Mouse (Mus musculus): ENCODE measurements around the gene Actl6a. TPM values are rescaled to one million over a fixed set of nuclear protein-coding genes. Genes with fewer than 3 reads are reported as not detected.

The Actl6a gene
- polyA plus RNA-seq, 1 experiment, result 24.2 TPM

- Histone ChIP-seq H3K27me3 (ENCODE audit: control insufficient read depth, insufficient read depth, low read length) (no peaks in the 10 kb centered on the region), H3K4me1 (ENCODE audit: control insufficient read depth, insufficient read depth, low read length) (no peaks in the 10 kb centered on the region), H3K4me3 (replicated peaks; ENCODE audit: insufficient read depth, low read depth, low read length) (no peak overlapping the region), H3K27ac (ENCODE audit: insufficient read depth, low read length) (no peak overlapping the region)
- TF ChIP-seq CTCF (IDR thresholded peaks at IDR 0.05; ENCODE audit: borderline replicate concordance, insufficient read depth, low read depth, low read length) (no peak), POLR2A (IDR thresholded peaks at IDR 0.05; ENCODE audit: borderline replicate concordance, insufficient read depth, low read length) (no peak)
- DNase-seq, result no peak
- WGBS, result 78% methylated on average over 4 of the region's 4 CpGs
Observed at GRCm38 (mm10) chr3:32687156-32687555, 18.9 kb upstream of the Actl6a start.

DNA sequence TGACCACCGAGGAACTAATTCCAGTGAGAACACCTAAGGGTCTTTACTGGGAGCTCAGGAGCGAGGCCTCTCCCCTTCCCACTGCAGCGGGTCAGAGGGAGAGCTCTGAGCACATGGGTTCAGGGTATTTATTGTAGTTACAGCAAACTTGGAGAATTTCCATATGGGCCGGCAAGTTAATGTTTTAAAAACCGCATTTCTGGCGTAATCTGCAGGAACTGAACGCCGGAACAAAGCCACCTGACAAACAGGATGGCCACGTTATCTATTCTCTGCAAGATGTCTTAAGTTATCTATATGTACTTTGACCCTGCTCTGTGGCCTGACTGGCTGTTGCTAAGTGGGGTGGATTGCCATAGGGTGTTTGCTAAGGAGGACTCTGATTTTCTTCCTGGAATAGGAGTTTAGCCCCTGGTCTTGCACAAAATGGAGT lies 16.5 kb upstream of the Actl6a start:
- no peak for TF ChIP-seq CTCF (IDR thresholded peaks at IDR 0.05; ENCODE audit: borderline replicate concordance, insufficient read depth, low read depth, low read length)
- WGBS, result 84% methylated on average over 9 of the region's 9 CpGs

GRCm38 (mm10) chr3:32690008-32690407 lies 16.1 kb upstream of the Actl6a start:
- Histone ChIP-seq H3K27me3 (ENCODE audit: control insufficient read depth, insufficient read depth, low read length) (no peaks in the 10 kb centered on the region), H3K27ac (ENCODE audit: insufficient read depth, low read length) (no peak overlapping the region), H3K4me3 (replicated peaks; ENCODE audit: insufficient read depth, low read depth, low read length) (no peak overlapping the region), H3K4me1 (ENCODE audit: control insufficient read depth, insufficient read depth, low read length) (no peaks in the 10 kb centered on the region)
- 87% methylated on average over 3 of the region's 3 CpGs for WGBS
- no peak for TF ChIP-seq POLR2A (IDR thresholded peaks at IDR 0.05; ENCODE audit: borderline replicate concordance, insufficient read depth, low read length)
- no peak for TF ChIP-seq CTCF (IDR thresholded peaks at IDR 0.05; ENCODE audit: borderline replicate concordance, insufficient read depth, low read depth, low read length)
- no peak for DNase-seq

More for the DNA sequence above, 16.5 kb upstream of the Actl6a start:
- no peak overlapping the region for H3K4me3 ChIP-seq (replicated peaks; ENCODE audit: insufficient read depth, low read depth, low read length)
- no peaks in the 10 kb centered on the region for H3K27me3 ChIP-seq (ENCODE audit: control insufficient read depth, insufficient read depth, low read length)
- no peaks in the 10 kb centered on the region for H3K4me1 ChIP-seq (ENCODE audit: control insufficient read depth, insufficient read depth, low read length)
- DNase-seq, result no peak
- no peak overlapping the region for H3K27ac ChIP-seq (ENCODE audit: insufficient read depth, low read length)

DNA sequence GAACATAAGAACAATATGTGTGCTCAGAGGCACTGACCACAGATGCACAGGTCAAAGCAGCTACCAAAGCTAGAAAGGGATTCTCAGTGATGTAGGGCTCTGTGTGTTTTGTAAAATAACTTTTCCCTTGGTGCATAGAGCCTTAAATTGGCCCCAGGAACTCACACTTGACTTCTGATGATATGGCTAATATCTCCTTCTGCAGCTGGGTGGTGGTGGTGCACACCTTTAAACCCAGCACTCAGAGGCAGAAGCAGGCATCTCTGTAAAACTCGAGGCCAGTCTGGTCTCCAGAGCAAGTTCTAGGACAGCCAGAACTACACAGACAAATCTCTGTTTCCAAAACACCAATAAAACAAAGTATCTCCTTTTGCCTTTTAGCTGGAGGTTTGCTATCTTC lies 15.2 kb upstream of the Actl6a start:
- Histone ChIP-seq H3K4me3 (replicated peaks; ENCODE audit: insufficient read depth, low read depth, low read length) (no peak overlapping the region), H3K27me3 (ENCODE audit: control insufficient read depth, insufficient read depth, low read length) (no peaks in the 10 kb centered on the region), H3K4me1 (ENCODE audit: control insufficient read depth, insufficient read depth, low read length) (no peaks in the 10 kb centered on the region), H3K27ac (ENCODE audit: insufficient read depth, low read length) (no peak overlapping the region)
- DNase-seq, result no peak
- WGBS, result 38% methylated on average over 1 of the region's 1 CpGs
- TF ChIP-seq POLR2A (IDR thresholded peaks at IDR 0.05; ENCODE audit: borderline replicate concordance, insufficient read depth, low read length), result no peak
- TF ChIP-seq CTCF (IDR thresholded peaks at IDR 0.05; ENCODE audit: borderline replicate concordance, insufficient read depth, low read depth, low read length), result no peak

GRCm38 (mm10) chr3:32691841-32692240 lies 14.3 kb upstream of the Actl6a start:
- Histone ChIP-seq H3K27me3 (ENCODE audit: control insufficient read depth, insufficient read depth, low read length) (no peaks in the 10 kb centered on the region), H3K4me3 (replicated peaks; ENCODE audit: insufficient read depth, low read depth, low read length) (no peak overlapping the region), H3K27ac (ENCODE audit: insufficient read depth, low read length) (no peak overlapping the region), H3K4me1 (ENCODE audit: control insufficient read depth, insufficient read depth, low read length) (no peaks in the 10 kb centered on the region)
- no peak for DNase-seq
- WGBS, result 78% methylated on average over 5 of the region's 5 CpGs
- TF ChIP-seq CTCF (IDR thresholded peaks at IDR 0.05; ENCODE audit: borderline replicate concordance, insufficient read depth, low read depth, low read length), result no peak
- no peak for TF ChIP-seq POLR2A (IDR thresholded peaks at IDR 0.05; ENCODE audit: borderline replicate concordance, insufficient read depth, low read length)

DNA sequence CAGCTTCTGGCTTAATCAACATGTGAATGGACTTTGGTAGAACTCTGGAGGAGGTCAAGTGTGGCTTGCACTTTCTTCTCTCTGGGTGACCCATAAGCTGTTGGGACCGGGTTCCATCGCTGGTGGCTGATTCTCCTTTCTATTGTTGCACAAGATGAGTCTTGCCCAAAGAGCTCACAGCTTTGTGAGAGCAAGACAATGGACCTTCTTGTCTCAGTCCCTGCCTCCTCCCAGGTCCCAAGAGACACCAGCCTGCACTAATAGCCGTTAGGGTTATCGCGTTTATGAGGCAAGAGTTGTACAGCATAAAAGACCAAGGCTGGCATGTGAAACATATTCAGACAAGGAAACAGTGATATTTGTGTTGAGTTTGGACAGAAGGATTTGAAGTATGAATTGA lies 11.9 kb upstream of the Actl6a start:
- DNase-seq, result no peak
- WGBS, result 44% methylated on average over 5 of the region's 5 CpGs
- no peak for TF ChIP-seq POLR2A (IDR thresholded peaks at IDR 0.05; ENCODE audit: borderline replicate concordance, insufficient read depth, low read length)

DNA sequence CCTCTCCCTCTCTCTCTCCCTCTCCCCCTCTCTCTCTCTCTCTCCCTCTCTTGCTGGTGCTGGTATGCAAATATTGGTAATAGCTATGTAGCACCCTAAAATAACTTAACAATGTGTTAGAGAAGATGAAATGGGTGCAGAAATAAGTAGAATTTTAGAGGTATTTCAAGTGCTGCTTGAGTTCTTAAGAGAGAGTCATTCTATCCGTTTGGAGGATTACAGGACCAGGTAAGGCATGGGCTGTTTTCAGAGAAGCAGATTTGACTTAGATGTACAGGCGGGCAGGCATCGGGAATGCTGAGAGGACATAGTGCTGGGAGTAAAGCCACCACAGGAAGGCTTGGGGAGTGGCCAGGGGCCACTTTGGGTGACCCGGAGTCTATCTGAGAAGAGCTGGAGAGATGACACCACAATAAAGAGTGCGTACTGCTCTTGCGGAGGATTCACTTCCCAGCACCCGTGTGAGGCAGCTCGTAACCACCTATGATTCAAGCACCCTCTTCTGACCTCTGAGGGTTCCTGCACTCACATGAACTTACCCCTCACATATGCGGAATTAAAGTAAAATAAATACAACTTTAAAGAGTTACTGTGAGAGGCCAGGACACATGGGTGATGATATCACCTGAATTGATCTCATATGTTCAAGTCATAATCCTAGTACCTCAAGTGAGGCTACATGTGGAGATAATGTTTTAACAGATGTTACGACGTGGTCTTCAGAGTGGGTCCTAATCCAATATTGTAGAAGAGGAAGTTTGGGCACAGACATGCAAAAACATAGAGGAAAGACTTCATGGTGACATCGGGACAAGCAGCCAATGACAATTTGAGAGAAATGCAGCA lies 11.1 kb upstream of the Actl6a start:
- H3K27me3 ChIP-seq (ENCODE audit: control insufficient read depth, insufficient read depth, low read length), result no peaks in the 10 kb centered on the region
- no peaks in the 10 kb centered on the region for H3K4me1 ChIP-seq (ENCODE audit: control insufficient read depth, insufficient read depth, low read length)
- no peak overlapping the region for H3K4me3 ChIP-seq (replicated peaks; ENCODE audit: insufficient read depth, low read depth, low read length)
- WGBS, result 75% methylated on average over 12 of the region's 12 CpGs
- TF ChIP-seq CTCF (IDR thresholded peaks at IDR 0.05; ENCODE audit: borderline replicate concordance, insufficient read depth, low read depth, low read length) (no peak), POLR2A (IDR thresholded peaks at IDR 0.05; ENCODE audit: borderline replicate concordance, insufficient read depth, low read length) (no peak)
- H3K27ac ChIP-seq (ENCODE audit: insufficient read depth, low read length), result no peak overlapping the region
- no peak for DNase-seq

More for the DNA sequence above, 11.9 kb upstream of the Actl6a start:
- H3K27ac ChIP-seq (ENCODE audit: insufficient read depth, low read length), result no peak overlapping the region
- no peak overlapping the region for H3K4me3 ChIP-seq (replicated peaks; ENCODE audit: insufficient read depth, low read depth, low read length)
- no peaks in the 10 kb centered on the region for H3K4me1 ChIP-seq (ENCODE audit: control insufficient read depth, insufficient read depth, low read length)
- H3K27me3 ChIP-seq (ENCODE audit: control insufficient read depth, insufficient read depth, low read length), result no peaks in the 10 kb centered on the region

GRCm38 (mm10) chr3:32695583-32695980 lies 10.5 kb upstream of the Actl6a start:
- Histone ChIP-seq H3K4me1 (ENCODE audit: control insufficient read depth, insufficient read depth, low read length) (no peaks in the 10 kb centered on the region), H3K4me3 (replicated peaks; ENCODE audit: insufficient read depth, low read depth, low read length) (no peak overlapping the region), H3K27ac (ENCODE audit: insufficient read depth, low read length) (no peak overlapping the region), H3K27me3 (ENCODE audit: control insufficient read depth, insufficient read depth, low read length) (no peaks in the 10 kb centered on the region)
- DNase-seq, result no peak
- TF ChIP-seq POLR2A (IDR thresholded peaks at IDR 0.05; ENCODE audit: borderline replicate concordance, insufficient read depth, low read length) (no peak), CTCF (IDR thresholded peaks at IDR 0.05; ENCODE audit: borderline replicate concordance, insufficient read depth, low read depth, low read length) (no peak)
- 87% methylated on average over 4 of the region's 4 CpGs for WGBS

Data from cerebellum, adult 2 months (tissue).